Mouse (Mus musculus) midbrain, embryonic 14.5 days (tissue): Measurements from ENCODE around the gene Milr1. TPM values are rescaled to one million over a fixed set of nuclear protein-coding genes. Genes with fewer than 3 reads are reported as not detected.
"Not testable (repeated sequence)": the region's sequence is repeated elsewhere in the genome, so short reads cannot be mapped to it uniquely, and the experiment has no call there.

Experiments
- ATAC-seq: fragments of 200-750 bp; cut with Nextera tagmentation; 2 replicates; pipeline ENCODE4 v1.8.0; 2017; ENCODE audit warnings: moderate number of reproducible peaks, moderate library complexity; ENCODE audit not compliant: low FRiP score, low TSS enrichment
- DNase-seq: peaks from one replicate; pipeline ENCODE4 v3.0.0-alpha.2; 2015
- H3K27ac ChIP-seq: fragments of 300-500 bp; sonication (generic); replicated peaks from 2 replicates; pipeline ENCODE4 v1.5.1; 2014; ENCODE audit warnings: mild to moderate bottlenecking, low read depth, low read length, moderate library complexity
- H3K27me3 ChIP-seq: fragments of 300-500 bp; sonication (generic); 2 replicates; pipeline ENCODE4 v1.6.1; 2014; ENCODE audit warnings: low read length, control low read depth, mixed read lengths; ENCODE audit not compliant: control insufficient read depth, insufficient read depth
- H3K36me3 ChIP-seq: fragments of 300-500 bp; sonication (generic); 2 replicates; pipeline ENCODE4 v1.6.1; 2014; ENCODE audit warnings: low read length, control low read depth; ENCODE audit not compliant: control insufficient read depth, insufficient read depth
- H3K4me1 ChIP-seq: fragments of 300-500 bp; sonication (generic); 2 replicates; pipeline ENCODE4 v1.6.1; 2014; ENCODE audit warnings: mild to moderate bottlenecking, antibody characterized with exemption, low read length, control low read depth; ENCODE audit not compliant: control insufficient read depth, insufficient read depth
- H3K4me2 ChIP-seq: fragments of 300-500 bp; sonication (generic); 2 replicates; pipeline ENCODE4 v1.6.1; 2014; ENCODE audit warnings: mild to moderate bottlenecking, low read length, moderate library complexity
- H3K4me3 ChIP-seq: fragments of 300-500 bp; sonication (generic); replicated peaks from 2 replicates; pipeline ENCODE4 v1.5.1; 2014; ENCODE audit warnings: low read depth, low read length
- H3K9ac ChIP-seq: fragments of 300-500 bp; sonication (generic); replicated peaks from 2 replicates; pipeline ENCODE4 v1.6.1; 2014; ENCODE audit warnings: mild to moderate bottlenecking, low read length, moderate library complexity
- H3K9me3 ChIP-seq: fragments of 300-500 bp; sonication (generic); 2 replicates; pipeline ENCODE4 v1.6.1; 2016; ENCODE audit warnings: low read length, control low read depth, mixed read lengths; ENCODE audit not compliant: control insufficient read depth
- WGBS: fragments of 180-500 bp; shearing (Covaris S2); extraction: QIAGEN DNeasy Blood & Tissue Kit; methylation state at CpG from one replicate; pipeline ENCODE4 v1.1.7; 2014; 5-methylcytosine and 5-hydroxymethylcytosine counted together
- polyA plus RNA-seq: library from polyadenylated mRNA; unstranded; fragments of >200 nt; fragmentation: Nextera tagmentation; extraction: Ambion mirVana; gene quantifications from 2 replicates; pipeline ENCODE4 v1.2.1, GENCODE M21; 2014

Milr1 gene
- polyA plus RNA-seq, 1 experiment from 2014 or later = 1.4 TPM

DNA sequence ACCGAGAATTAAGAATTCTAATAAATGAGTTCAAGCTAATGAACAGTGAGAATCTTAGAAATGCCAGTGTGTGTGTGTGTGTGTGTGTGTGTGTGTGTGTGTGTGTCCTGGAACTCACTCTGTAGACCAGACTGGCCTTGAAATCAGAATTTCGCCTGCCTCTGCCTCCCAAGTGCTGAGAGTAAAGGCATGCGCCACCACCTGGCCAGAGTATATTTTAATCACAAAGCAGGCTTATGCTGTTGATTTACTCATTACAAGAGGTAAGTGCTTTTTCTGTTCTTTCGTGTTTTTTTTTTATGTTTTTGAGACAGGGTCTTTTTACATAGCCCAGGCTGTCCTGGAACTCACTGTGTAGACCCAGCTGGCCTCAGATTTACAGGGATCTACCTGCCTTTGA, 42.8 kb downstream of the Milr1 start:
- H3K9me3 ChIP-seq = no peaks in the 10 kb centered on the region
- 74% methylated on average over 4 of the region's 4 CpGs for WGBS
- H3K4me1 ChIP-seq = peaks cover 6% of the 10 kb centered on the region
- peaks cover 56% of the 10 kb centered on the region for H3K36me3 ChIP-seq
- no peak overlapping the region for H3K27ac ChIP-seq
- H3K27me3 ChIP-seq = no peaks in the 10 kb centered on the region
- no peak for ATAC-seq
- no peak overlapping the region for H3K4me3 ChIP-seq
- no peak overlapping the region for H3K9ac ChIP-seq
- DNase-seq = no peak
- no peak overlapping the region for H3K4me2 ChIP-seq

DNA sequence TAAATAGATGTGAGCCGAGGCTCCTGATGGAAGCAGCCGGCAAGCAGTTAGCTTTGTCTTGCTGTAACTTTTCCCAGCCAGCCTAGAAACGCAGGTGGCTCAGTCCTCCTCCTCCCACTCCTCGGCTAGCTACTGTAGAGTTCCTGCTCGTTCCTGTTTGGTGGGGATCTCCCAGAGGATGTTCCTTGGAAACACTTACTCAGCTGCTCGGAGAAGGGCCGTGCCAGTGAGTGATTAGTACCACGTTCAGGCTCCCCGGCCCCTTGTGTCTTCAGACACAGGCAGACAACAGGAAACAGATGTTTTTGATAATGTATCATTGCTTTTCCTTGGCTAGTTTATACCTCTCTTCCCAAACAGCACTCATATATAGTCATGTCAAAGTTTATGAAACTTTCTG, 44.7 kb downstream of the Milr1 start:
- Histone ChIP-seq H3K9ac (no peak overlapping the region), H3K27ac (no peak overlapping the region), H3K4me2 (no peak overlapping the region), H3K9me3 (no peaks in the 10 kb centered on the region), H3K36me3 (peaks cover 73% of the 10 kb centered on the region), H3K4me3 (no peak overlapping the region), H3K27me3 (no peaks in the 10 kb centered on the region), H3K4me1 (no peaks in the 10 kb centered on the region; the same call in 1 of the 2 replicates)
- DNase-seq (no peak), ATAC-seq (no peak)
- WGBS = 83% methylated on average over 9 of the region's 9 CpGs

DNA sequence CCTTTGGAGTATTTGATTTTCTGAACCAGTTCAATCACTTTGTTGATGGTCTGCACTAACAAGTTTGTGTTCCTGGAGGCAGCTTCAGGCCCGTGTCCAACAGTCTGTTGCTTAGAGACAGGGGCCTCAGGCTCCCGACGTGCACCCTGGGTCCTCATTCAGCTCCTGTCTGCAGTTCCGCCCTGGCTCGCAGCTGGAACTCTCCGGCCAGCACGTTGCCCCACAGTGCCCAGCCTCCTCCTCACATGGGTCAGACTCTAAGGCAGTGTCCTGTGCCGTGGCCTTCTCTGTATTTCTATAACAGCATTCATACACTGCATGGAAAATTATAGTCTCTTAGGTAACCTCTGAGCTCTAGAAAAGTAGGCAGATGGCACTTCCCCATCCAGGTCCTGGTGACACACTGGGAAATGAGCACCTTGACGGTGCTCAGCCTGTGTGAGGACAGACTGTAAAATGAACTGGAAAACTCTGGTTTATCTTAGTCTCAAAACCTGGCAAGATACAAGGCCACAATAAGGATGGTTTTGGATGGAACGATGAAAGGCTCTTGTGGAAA, 51.1 kb downstream of the Milr1 start:
- 83% methylated on average over 10 of the region's 10 CpGs for WGBS
- Histone ChIP-seq H3K9ac (no peak overlapping the region), H3K4me3 (no peak overlapping the region), H3K4me2 (no peak overlapping the region), H3K36me3 (peaks cover 83% of the 10 kb centered on the region), H3K9me3 (no peaks in the 10 kb centered on the region), H3K4me1 (no peaks in the 10 kb centered on the region), H3K27ac (no peak overlapping the region), H3K27me3 (no peaks in the 10 kb centered on the region)
- DNase-seq = no peak
- ATAC-seq = no peak

GRCm38 (mm10) chr11:106807442-106807841, 56.4 kb downstream of the Milr1 start:
- H3K27me3 ChIP-seq, H3K4me1 ChIP-seq, DNase-seq, H3K9me3 ChIP-seq, H3K4me2 ChIP-seq, H3K9ac ChIP-seq, H3K4me3 ChIP-seq, ATAC-seq, H3K27ac ChIP-seq: not testable (repeated sequence)
- 100% methylated on average over 1 of the region's 1 CpGs for WGBS
- peaks cover 68% of the 10 kb centered on the region for H3K36me3 ChIP-seq

- Histone ChIP-seq H3K4me3 (no peak overlapping the region), H3K9me3 (no peaks in the 10 kb centered on the region), H3K27me3 (no peaks in the 10 kb centered on the region), H3K36me3 (peaks cover 81% of the 10 kb centered on the region), H3K4me2 (no peak overlapping the region), H3K4me1 (no peaks in the 10 kb centered on the region), H3K9ac (no peak overlapping the region), H3K27ac (no peak overlapping the region)
- 92% methylated on average over 7 of the region's 7 CpGs for WGBS
- no peak for ATAC-seq
- no peak for DNase-seq
These were observed 61.5 kb downstream of the Milr1 start for GRCm38 (mm10) chr11:106812410-106813136.

DNA sequence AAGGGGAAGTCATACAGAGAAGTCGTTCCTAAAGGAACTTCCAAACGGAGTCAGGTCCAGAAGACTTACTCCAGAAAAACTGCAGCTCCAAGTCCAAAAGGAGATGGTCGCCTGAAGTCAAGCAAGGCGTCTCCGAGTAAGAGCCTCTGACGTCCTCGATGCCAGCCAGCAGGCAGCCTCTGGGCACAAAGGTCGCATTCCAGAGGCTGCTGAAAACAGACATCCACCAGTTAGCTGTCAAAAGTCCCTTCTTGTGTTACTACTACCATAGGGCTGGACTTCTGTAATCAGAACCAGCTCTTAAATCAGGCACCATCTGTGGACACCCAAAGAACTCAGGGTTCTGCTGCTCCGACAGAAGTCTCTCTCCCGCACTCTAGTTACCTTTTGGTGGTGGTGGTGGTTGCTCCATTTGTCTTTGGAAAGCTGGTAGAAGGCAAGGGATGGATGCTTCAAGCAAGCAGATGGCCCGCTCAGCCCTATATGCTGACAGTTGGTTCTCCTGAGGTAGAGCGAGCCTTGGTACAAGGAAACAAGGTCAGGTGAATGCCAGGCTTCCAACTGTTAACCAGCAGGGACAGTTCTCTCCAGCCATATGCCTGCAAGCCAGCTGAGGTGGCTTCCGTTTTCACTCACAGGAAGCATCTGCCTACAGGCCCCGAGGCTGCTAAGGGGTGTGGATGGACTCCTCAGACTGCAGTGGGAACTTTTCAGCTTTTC, 63.7 kb downstream of the Milr1 start:
- no peak overlapping the region for H3K9ac ChIP-seq
- no peak for DNase-seq
- H3K4me1 ChIP-seq = peaks cover 5% of the 10 kb centered on the region; the same call in 1 of the 2 replicates
- no peaks in the 10 kb centered on the region for H3K9me3 ChIP-seq
- no peak overlapping the region for H3K27ac ChIP-seq
- 89% methylated on average over 14 of the region's 14 CpGs for WGBS
- no peak overlapping the region for H3K4me3 ChIP-seq
- H3K36me3 ChIP-seq = peaks cover 89% of the 10 kb centered on the region
- H3K4me2 ChIP-seq = no peak overlapping the region
- ATAC-seq = no peak
- H3K27me3 ChIP-seq = no peaks in the 10 kb centered on the region

DNA sequence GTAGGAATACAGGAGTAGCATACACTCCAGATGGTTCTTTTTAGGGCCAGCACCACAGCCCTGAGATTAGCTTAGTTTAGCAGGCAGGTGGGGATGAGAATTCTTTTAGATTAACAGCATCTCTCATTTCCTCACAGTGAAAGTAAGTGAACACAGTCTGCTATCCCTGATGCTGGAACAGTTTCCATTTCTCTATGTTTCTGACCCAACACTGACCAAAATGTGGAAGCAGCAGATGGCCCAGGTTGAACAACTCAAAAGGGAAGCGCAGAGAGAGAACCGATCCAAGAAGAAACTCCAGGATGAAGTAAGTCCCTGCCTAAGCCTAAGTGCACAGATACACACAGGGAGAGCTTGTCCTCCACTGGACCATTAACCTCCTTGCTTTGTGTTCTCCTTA, 64.3 kb downstream of the Milr1 start:
- Histone ChIP-seq H3K4me3 (no peak overlapping the region), H3K27ac (no peak overlapping the region), H3K4me1 (peaks cover 5% of the 10 kb centered on the region; the same call in 1 of the 2 replicates), H3K9me3 (no peaks in the 10 kb centered on the region), H3K4me2 (no peak overlapping the region), H3K9ac (no peak overlapping the region), H3K36me3 (peaks cover 93% of the 10 kb centered on the region), H3K27me3 (no peaks in the 10 kb centered on the region)
- DNase-seq (no peak), ATAC-seq (no peak)
- WGBS = 98% methylated on average over 2 of the region's 2 CpGs

DNA sequence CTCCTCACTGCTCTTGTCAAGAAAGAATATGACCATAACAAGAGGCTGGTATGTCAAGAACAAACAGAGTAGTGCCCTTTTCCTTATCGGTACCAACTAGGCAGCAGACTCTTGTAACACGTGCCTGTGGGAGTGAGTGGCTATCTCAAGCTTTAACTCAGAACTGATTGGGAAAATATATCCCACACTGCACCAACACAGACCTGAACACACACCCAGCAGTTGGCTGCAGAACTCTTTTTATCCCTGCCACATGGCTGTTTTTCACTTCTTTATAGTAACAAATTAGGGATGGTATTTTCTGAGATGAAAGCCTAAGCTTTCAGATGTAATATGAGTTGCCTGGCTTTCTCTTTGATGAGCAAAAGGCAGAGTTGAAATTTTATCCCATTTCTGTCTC, 64.7 kb downstream of the Milr1 start:
- DNase-seq (no peak), ATAC-seq (no peak)
- H3K27me3 ChIP-seq = no peaks in the 10 kb centered on the region
- peaks cover 94% of the 10 kb centered on the region for H3K36me3 ChIP-seq
- H3K27ac ChIP-seq = no peak overlapping the region
- H3K4me3 ChIP-seq = no peak overlapping the region
- no peak overlapping the region for H3K9ac ChIP-seq
- WGBS = 90% methylated on average over 2 of the region's 2 CpGs
- H3K4me1 ChIP-seq = peaks cover 5% of the 10 kb centered on the region; the same call in 1 of the 2 replicates
- no peaks in the 10 kb centered on the region for H3K9me3 ChIP-seq
- H3K4me2 ChIP-seq = no peak overlapping the region
